Mouse (Mus musculus) hindbrain, embryonic 15.5 days (tissue): ENCODE measurements around the gene Klk8. TPM values are rescaled to one million over a fixed set of nuclear protein-coding genes. Genes with fewer than 3 reads are reported as not detected.

Experiments
- polyA plus RNA-seq: library from polyadenylated mRNA; unstranded; fragments of >200 nt; fragmentation: Nextera tagmentation; extraction: Ambion mirVana; gene quantifications from 2 replicates; pipeline ENCODE4 v1.2.1, GENCODE M21; 2015

The Klk8 gene
- polyA plus RNA-seq, 1 experiment from 2014 or later = 10.1 TPM

Other genes with a start within 250 kb of the Klk8 start
- gene Zfp658, start 235.3 kb upstream of the Klk8 start, polyA plus RNA-seq = 7.3 and 8.5 TPM in 2 replicates
- 14.2 and 14.8 TPM in 2 replicates for gene Zfp719, start 218.0 kb upstream of the Klk8 start, polyA plus RNA-seq
- gene Zfp819, start 190.4 kb upstream of the Klk8 start, polyA plus RNA-seq = 0.47 and 0.54 TPM in 2 replicates
- 0.08 TPM in 2 replicates for gene Ceacam18, start 162.9 kb upstream of the Klk8 start, polyA plus RNA-seq
- 0.33 and 0.36 TPM in 2 replicates for gene Siglece, start 137.4 kb upstream of the Klk8 start, polyA plus RNA-seq
- gene Ctu1, start 125.6 kb upstream of the Klk8 start, polyA plus RNA-seq = 21.4 and 21.5 TPM in 2 replicates
- gene Klk14, start 107.2 kb upstream of the Klk8 start, polyA plus RNA-seq = not detected in 2 replicates
- gene Klk13, start 85.0 kb upstream of the Klk8 start, polyA plus RNA-seq = 0.17 and 0.18 TPM in 2 replicates
- 0.14 TPM in 1 of 2 replicates, not detected in the other for gene Klk12, start 28.7 kb upstream of the Klk8 start, polyA plus RNA-seq
- gene Klk11, start 23.0 kb upstream of the Klk8 start, polyA plus RNA-seq = 0.22 and 0.27 TPM in 2 replicates
- gene Klk10, start 16.5 kb upstream of the Klk8 start, polyA plus RNA-seq = 0.10 and 0.30 TPM in 2 replicates
- gene Klk9, start 5.7 kb upstream of the Klk8 start, polyA plus RNA-seq = 0.13 and 0.14 TPM in 2 replicates
- 0.13 TPM in 1 of 2 replicates, not detected in the other for gene Klk7, start 13.7 kb downstream of the Klk8 start, polyA plus RNA-seq
- gene Klk6, start 26.9 kb downstream of the Klk8 start, polyA plus RNA-seq = not detected in 2 replicates
- gene Klk5, start 44.4 kb downstream of the Klk8 start, polyA plus RNA-seq = not detected in 2 replicates
- 1.7 and 2.6 TPM in 2 replicates for gene Klk4, start 83.6 kb downstream of the Klk8 start, polyA plus RNA-seq
- not detected in 2 replicates for gene Klk15, start 136.2 kb downstream of the Klk8 start, polyA plus RNA-seq
- not detected in 2 replicates for gene Klk1b8, start 153.1 kb downstream of the Klk8 start, polyA plus RNA-seq
- gene Klk1b1, start 169.2 kb downstream of the Klk8 start, polyA plus RNA-seq = not detected in 2 replicates
- not detected in 2 replicates for gene Klk1b9, start 178.5 kb downstream of the Klk8 start, polyA plus RNA-seq
- gene Klk1b11, start 198.3 kb downstream of the Klk8 start, polyA plus RNA-seq = not detected in 2 replicates
- gene Klk1b26, start 214.6 kb downstream of the Klk8 start, polyA plus RNA-seq = not detected in 2 replicates